15 mouse cellular contexts compared by ENCODE assay signal in the genomic region with DNA sequence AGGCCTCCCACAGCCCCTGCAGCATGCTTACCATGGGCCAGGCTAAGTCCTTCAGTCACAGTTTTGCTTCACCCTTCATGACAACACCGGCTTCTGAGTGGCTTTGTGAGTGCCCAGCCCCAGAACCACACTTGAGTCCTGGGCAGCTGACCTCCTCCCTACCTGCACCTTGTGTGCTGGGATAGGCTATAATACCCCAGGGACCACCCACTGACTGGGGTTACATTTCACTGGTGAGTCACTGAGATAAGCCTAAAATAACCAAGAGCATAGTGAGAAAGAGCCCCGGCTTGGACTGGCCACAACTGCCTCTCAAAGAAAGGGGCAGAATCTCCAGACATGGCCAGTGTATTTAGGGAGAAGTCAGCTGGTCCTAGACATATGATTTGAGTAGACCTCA. TPM values are rescaled to one million over a fixed set of nuclear protein-coding genes. Genes with fewer than 3 reads are reported as not detected.
DNase-seq lines count a peak whose midpoint lies in the region; ATAC-seq and TF ChIP-seq lines count a peak whose summit lies in the region.
"Had no signal": no experiment of that assay in that cellular context is flagged by ENCODE, and none has a peak within 500 bp of the region (broad histone marks: within the 10 kb centered on the region; RNA-seq: fewer than 3 reads in every experiment).

No protein-coding gene starts in this region.

- no peaks in the 10 kb centered on the region for H3K9me3 ChIP-seq in heart, embryonic 11.5 days (replicated peaks; ENCODE audit: control insufficient read depth, low read length)
- H3K9me3 ChIP-seq in midbrain, embryonic 15.5 days = no peaks in the 10 kb centered on the region
- H3K9me3 ChIP-seq in midbrain, embryonic 10.5 days (replicated peaks) = no peaks in the 10 kb centered on the region

- no peaks in the 10 kb centered on the region for H3K36me3 ChIP-seq in heart, embryonic 11.5 days (ENCODE audit: control insufficient read depth, insufficient read depth, low read length)
- H3K36me3 ChIP-seq in midbrain, embryonic 15.5 days (replicated peaks) = no peaks in the 10 kb centered on the region
- no peaks in the 10 kb centered on the region for H3K36me3 ChIP-seq in midbrain, embryonic 10.5 days

- TF ChIP-seq POLR2A in embryonic fibroblast, embryonic 13.5 days (IDR thresholded peaks at IDR 0.05; ENCODE audit: low read depth, low read length) = no peak

- WGBS in heart, embryonic 11.5 days (ENCODE audit: insufficient replicate concordance) = 18% methylated on average over 2 of the region's 2 CpGs
- 66% methylated on average over 2 of the region's 2 CpGs for WGBS in midbrain, embryonic 15.5 days
- 69% methylated on average over 2 of the region's 2 CpGs for WGBS in midbrain, embryonic 10.5 days

- no peak overlapping the region for H3K27ac ChIP-seq in heart, embryonic 11.5 days (ENCODE audit: low read depth, low read length)
- H3K27ac ChIP-seq in midbrain, embryonic 15.5 days = no peak overlapping the region
- no peak overlapping the region for H3K27ac ChIP-seq in midbrain, embryonic 10.5 days (replicated peaks)
- H3K27ac ChIP-seq in embryonic fibroblast, embryonic 13.5 days (ENCODE audit: insufficient read depth, low read length) = peak overlapping the region; percentile 30; the same call in 1 of the 2 replicates

- H3K27me3 ChIP-seq in heart, embryonic 11.5 days (ENCODE audit: control insufficient read depth, insufficient read depth, low read length) = no peaks in the 10 kb centered on the region
- no peaks in the 10 kb centered on the region for H3K27me3 ChIP-seq in midbrain, embryonic 15.5 days (replicated peaks)
- no peaks in the 10 kb centered on the region for H3K27me3 ChIP-seq in midbrain, embryonic 10.5 days (ENCODE audit: low read depth, poor library complexity, severe bottlenecking)

- 0 out of 2 replicates have a peak overlapping the region, but pooled peaks have one; percentile 6 for H3K4me2 ChIP-seq in heart, embryonic 11.5 days
- no peak overlapping the region for H3K4me2 ChIP-seq in midbrain, embryonic 15.5 days

- H3K4me1 ChIP-seq in heart, embryonic 11.5 days (ENCODE audit: control insufficient read depth, insufficient read depth, low read length) = peaks cover 16% of the 10 kb centered on the region
- 0 out of 2 replicates have a peak, but pooled peaks cover 2% of the 10 kb centered on the region for H3K4me1 ChIP-seq in midbrain, embryonic 15.5 days
- H3K4me1 ChIP-seq in midbrain, embryonic 10.5 days = peaks cover 12% of the 10 kb centered on the region
- H3K4me1 ChIP-seq in embryonic fibroblast, embryonic 13.5 days (ENCODE audit: control insufficient read depth, insufficient read depth, low read length) = peaks cover 13% of the 10 kb centered on the region

- TF ChIP-seq CTCF in embryonic fibroblast, embryonic 13.5 days (IDR thresholded peaks at IDR 0.05; ENCODE audit: borderline replicate concordance, insufficient read depth, low read length) = no peak

- no peak overlapping the region for H3K4me3 ChIP-seq in heart, embryonic 11.5 days (ENCODE audit: low read depth, low read length)
- H3K4me3 ChIP-seq in midbrain, embryonic 15.5 days = no peak overlapping the region
- H3K4me3 ChIP-seq in midbrain, embryonic 10.5 days = no peak overlapping the region
- H3K4me3 ChIP-seq in embryonic fibroblast, embryonic 13.5 days (ENCODE audit: insufficient read depth, low read length) = no peak overlapping the region

- no peak overlapping the region for H3K9ac ChIP-seq in heart, embryonic 11.5 days (ENCODE audit: low read depth, low read length)
- no peak overlapping the region for H3K9ac ChIP-seq in midbrain, embryonic 15.5 days

- peak; percentile 72; the same call in 1 of the 2 replicates for ATAC-seq in heart, embryonic 11.5 days (replicated peaks; ENCODE audit: insufficient number of reproducible peaks, low FRiP score, low TSS enrichment)
- ATAC-seq in midbrain, embryonic 15.5 days (replicated peaks) = 0 out of 2 replicates have a peak, but pooled peaks have one; percentile 16

- no peak for DNase-seq in heart, adult 8-10 months (ENCODE audit: low spot score)
- no peak for DNase-seq in midbrain, embryonic 10.5 days (ENCODE audit: low spot score)
- DNase-seq in yolk sac, embryonic 10.5 days (ENCODE audit: low spot score) = peak; percentile 9
- DNase-seq in spleen, postnatal 10 days (ENCODE audit: low spot score in 2 of 2) = no peak
- no peak for DNase-seq in frontal cortex, postnatal 10 days (ENCODE audit: low spot score in 2 of 2)
- DNase-seq: kidney, postnatal 36 days; left cerebral cortex, postnatal 4 days; lung, postnatal 4 days; midbrain, embryonic 14.5 days; right cerebral cortex, postnatal 4 days had no signal

RNA-seq across cellular contexts. Expression of a gene that starts 32.9 kb away (rescaled TPM):
- 0.03 TPM in 1 of 2 replicates, not detected in the other for polyA plus RNA-seq in heart, embryonic 11.5 days (2014; fragmentation: Nextera tagmentation; extraction: Ambion mirVana)
- 1 to 10 TPM in 3 of 4 experiments, under 1 TPM in 1; 0.88 to 1.9 (median 1.3) TPM for total RNA-seq in heart, adult 8-10 months (2022)
- 0.08 and 0.17 TPM in 2 replicates for polyA plus RNA-seq in midbrain, embryonic 15.5 days (2015; fragmentation: Nextera tagmentation; extraction: Ambion mirVana)
- 0.04 TPM in 1 of 2 replicates, not detected in the other for polyA plus RNA-seq in midbrain, embryonic 10.5 days (2016; fragmentation: Nextera tagmentation; extraction: Ambion mirVana)
- not detected in 2 replicates for polyA plus RNA-seq in embryonic fibroblast, embryonic 13.5 days (2011; ENCODE audit: insufficient read length, low read depth, missing spikeins)
- total RNA-seq: MEL had no signal
- polyA plus RNA-seq: neural tube, embryonic 11.5 days had no signal
